Mouse (Mus musculus) forebrain, embryonic 14.5 days (tissue): ENCODE data around the gene Sv2b. TPM values are rescaled to one million over a fixed set of nuclear protein-coding genes. Genes with fewer than 3 reads are reported as not detected.

Experiments
- ATAC-seq: fragments of 200-750 bp; cut with Nextera tagmentation; 2 replicates; pipeline ENCODE4 v1.8.0; 2017; ENCODE audit warnings: mild to moderate bottlenecking, moderate library complexity
- DNase-seq: peaks from one replicate; pipeline ENCODE4 v3.0.0-alpha.2; 2015; ENCODE audit warnings: low spot score
- H3K27ac ChIP-seq: fragments of 300-500 bp; sonication (generic); 2 replicates; pipeline ENCODE4 v1.5.1; 2014; ENCODE audit warnings: low read depth, mild to moderate bottlenecking, control low read depth, low read length, moderate library complexity
- H3K27me3 ChIP-seq: fragments of 300-500 bp; sonication (generic); replicated peaks from 2 replicates; pipeline ENCODE4 v1.6.1; 2014; ENCODE audit warnings: low read length, control low read depth, mixed read lengths; ENCODE audit not compliant: control insufficient read depth, insufficient read depth
- H3K36me3 ChIP-seq: fragments of 300-500 bp; sonication (generic); 2 replicates; pipeline ENCODE4 v1.6.1; 2014; ENCODE audit warnings: low read length, control low read depth; ENCODE audit not compliant: control insufficient read depth, insufficient read depth
- H3K4me1 ChIP-seq: fragments of 300-500 bp; sonication (generic); 2 replicates; pipeline ENCODE4 v1.6.1; 2014; ENCODE audit warnings: antibody characterized with exemption, low read length, control low read depth; ENCODE audit not compliant: control insufficient read depth, insufficient read depth
- H3K4me2 ChIP-seq: fragments of 300-500 bp; sonication (generic); 2 replicates; pipeline ENCODE4 v1.6.1; 2014; ENCODE audit warnings: mild to moderate bottlenecking, control low read depth, low read length
- H3K4me3 ChIP-seq: fragments of 300-500 bp; sonication (generic); 2 replicates; pipeline ENCODE4 v1.5.1; 2014; ENCODE audit warnings: low read depth, low read length, control low read depth
- H3K9ac ChIP-seq: fragments of 300-500 bp; sonication (generic); 2 replicates; pipeline ENCODE4 v1.6.1; 2014; ENCODE audit warnings: mild to moderate bottlenecking, low read length, control low read depth, moderate library complexity
- H3K9me3 ChIP-seq: fragments of 300-500 bp; sonication (generic); replicated peaks from 2 replicates; pipeline ENCODE4 v1.6.1; 2016; ENCODE audit warnings: low read length, control low read depth, mixed read lengths; ENCODE audit not compliant: control insufficient read depth
- WGBS: fragments of 180-500 bp; shearing (Covaris S2); extraction: QIAGEN DNeasy Blood & Tissue Kit; methylation state at CpG from one replicate; pipeline ENCODE4 v1.1.7; 2014; 5-methylcytosine and 5-hydroxymethylcytosine counted together
- polyA plus RNA-seq: library from polyadenylated mRNA; unstranded; fragments of >200 nt; fragmentation: Nextera tagmentation; extraction: Ambion mirVana; gene quantifications from 2 replicates; pipeline ENCODE4 v1.2.1, GENCODE M21; 2014

Sv2b gene
- polyA plus RNA-seq, 1 experiment from 2014 or later: 8.4 TPM

- Histone ChIP-seq H3K36me3 (no peaks in the 10 kb centered on the region), H3K4me3 (no peak overlapping the region), H3K4me1 (no peaks in the 10 kb centered on the region), H3K4me2 (no peak overlapping the region), H3K9ac (no peak overlapping the region), H3K27me3 (peaks cover 12% of the 10 kb centered on the region), H3K27ac (no peak overlapping the region), H3K9me3 (no peaks in the 10 kb centered on the region)
- 87% methylated on average over 6 of the region's 6 CpGs for WGBS
- ATAC-seq (no peak), DNase-seq (no peak)
Observed at GRCm38 (mm10) chr7:75302523-75303215, 6.4 kb downstream of the Sv2b start.

GRCm38 (mm10) chr7:75299245-75299644 is 9.8 kb downstream of the Sv2b start:
- H3K4me1 ChIP-seq: peaks cover 7% of the 10 kb centered on the region
- ATAC-seq: no peak
- no peaks in the 10 kb centered on the region for H3K9me3 ChIP-seq
- H3K27me3 ChIP-seq: no peaks in the 10 kb centered on the region
- WGBS: 93% methylated on average over 4 of the region's 4 CpGs
- no peak overlapping the region for H3K27ac ChIP-seq
- H3K36me3 ChIP-seq: no peaks in the 10 kb centered on the region
- H3K4me2 ChIP-seq: no peak overlapping the region
- DNase-seq: no peak
- H3K9ac ChIP-seq: no peak overlapping the region
- H3K4me3 ChIP-seq: no peak overlapping the region

- Histone ChIP-seq H3K4me2 (no peak overlapping the region), H3K36me3 (no peaks in the 10 kb centered on the region), H3K9ac (no peak overlapping the region), H3K4me1 (peaks cover 7% of the 10 kb centered on the region), H3K27me3 (no peaks in the 10 kb centered on the region), H3K4me3 (no peak overlapping the region), H3K27ac (no peak overlapping the region), H3K9me3 (no peaks in the 10 kb centered on the region)
- WGBS: 1% methylated on average over 6 of the region's 6 CpGs
- DNase-seq: peak; percentile 33
- ATAC-seq: no peak
Observed at GRCm38 (mm10) chr7:75296688-75297119, 12.4 kb downstream of the Sv2b start.

- H3K36me3 ChIP-seq: no peaks in the 10 kb centered on the region
- no peaks in the 10 kb centered on the region for H3K27me3 ChIP-seq
- peaks cover 7% of the 10 kb centered on the region for H3K4me1 ChIP-seq
- DNase-seq: peak; percentile 77
- H3K27ac ChIP-seq: no peak overlapping the region
- H3K4me2 ChIP-seq: no peak overlapping the region
- H3K4me3 ChIP-seq: no peak overlapping the region
- ATAC-seq: peak; percentile 88
- 6% methylated on average over 5 of the region's 5 CpGs for WGBS
- H3K9me3 ChIP-seq: no peaks in the 10 kb centered on the region
- no peak overlapping the region for H3K9ac ChIP-seq
Observed at GRCm38 (mm10) chr7:75295228-75295865, 13.7 kb downstream of the Sv2b start.

GRCm38 (mm10) chr7:75292246-75292645 is 16.8 kb downstream of the Sv2b start:
- Histone ChIP-seq H3K27me3 (no peaks in the 10 kb centered on the region), H3K4me2 (no peak overlapping the region), H3K4me3 (no peak overlapping the region), H3K9me3 (no peaks in the 10 kb centered on the region), H3K9ac (no peak overlapping the region), H3K4me1 (peaks cover 7% of the 10 kb centered on the region), H3K36me3 (no peaks in the 10 kb centered on the region), H3K27ac (no peak overlapping the region)
- ATAC-seq (no peak), DNase-seq (peak; percentile 14)
- 13% methylated on average over 3 of the region's 3 CpGs for WGBS

GRCm38 (mm10) chr7:75290554-75290953 is 18.5 kb downstream of the Sv2b start:
- Histone ChIP-seq H3K4me1 (peaks cover 5% of the 10 kb centered on the region), H3K9me3 (no peaks in the 10 kb centered on the region), H3K4me2 (no peak overlapping the region), H3K4me3 (no peak overlapping the region), H3K36me3 (no peaks in the 10 kb centered on the region), H3K27ac (no peak overlapping the region), H3K9ac (no peak overlapping the region), H3K27me3 (no peaks in the 10 kb centered on the region)
- 60% methylated on average over 2 of the region's 2 CpGs for WGBS
- DNase-seq (no peak), ATAC-seq (no peak)

- WGBS: 76% methylated on average over 6 of the region's 6 CpGs
- Histone ChIP-seq H3K4me2 (no peak overlapping the region), H3K27ac (no peak overlapping the region), H3K4me3 (no peak overlapping the region), H3K9me3 (no peaks in the 10 kb centered on the region), H3K36me3 (no peaks in the 10 kb centered on the region), H3K27me3 (no peaks in the 10 kb centered on the region), H3K9ac (no peak overlapping the region), H3K4me1 (no peaks in the 10 kb centered on the region)
- DNase-seq (no peak), ATAC-seq (no peak)
Observed at GRCm38 (mm10) chr7:75287237-75287636, 21.8 kb downstream of the Sv2b start.

- ATAC-seq (no peak), DNase-seq (no peak)
- H3K27me3 ChIP-seq: no peaks in the 10 kb centered on the region
- no peaks in the 10 kb centered on the region for H3K9me3 ChIP-seq
- H3K4me2 ChIP-seq: no peak overlapping the region
- H3K27ac ChIP-seq: no peak overlapping the region
- H3K36me3 ChIP-seq: no peaks in the 10 kb centered on the region
- no peak overlapping the region for H3K4me3 ChIP-seq
- WGBS: 80% methylated on average over 3 of the region's 3 CpGs
- no peak overlapping the region for H3K9ac ChIP-seq
- no peaks in the 10 kb centered on the region for H3K4me1 ChIP-seq
Observed at GRCm38 (mm10) chr7:75282951-75283350, 26.1 kb downstream of the Sv2b start.

- Histone ChIP-seq H3K9me3 (no peaks in the 10 kb centered on the region), H3K4me2 (no peak overlapping the region), H3K36me3 (no peaks in the 10 kb centered on the region), H3K4me3 (no peak overlapping the region), H3K9ac (no peak overlapping the region), H3K27ac (no peak overlapping the region), H3K27me3 (no peaks in the 10 kb centered on the region), H3K4me1 (no peaks in the 10 kb centered on the region)
- no peak for ATAC-seq
- no peak for DNase-seq
- 89% methylated on average over 3 of the region's 3 CpGs for WGBS
Observed at GRCm38 (mm10) chr7:75282080-75282650, 26.9 kb downstream of the Sv2b start.
